Mouse (Mus musculus) NIH3T3 (cell line): ENCODE results near the gene Slf2.

ENCODE experiments used
- DNase-seq: peaks from one replicate; pipeline ENCODE4 v3.0.0-alpha.2; 2012; ENCODE audit warnings: low read depth

Gene Slf2

GRCm38 (mm10) chr19:44984420-44984819 is 53.5 kb downstream of the Slf2 start:
- DNase-seq, result no peak

DNA sequence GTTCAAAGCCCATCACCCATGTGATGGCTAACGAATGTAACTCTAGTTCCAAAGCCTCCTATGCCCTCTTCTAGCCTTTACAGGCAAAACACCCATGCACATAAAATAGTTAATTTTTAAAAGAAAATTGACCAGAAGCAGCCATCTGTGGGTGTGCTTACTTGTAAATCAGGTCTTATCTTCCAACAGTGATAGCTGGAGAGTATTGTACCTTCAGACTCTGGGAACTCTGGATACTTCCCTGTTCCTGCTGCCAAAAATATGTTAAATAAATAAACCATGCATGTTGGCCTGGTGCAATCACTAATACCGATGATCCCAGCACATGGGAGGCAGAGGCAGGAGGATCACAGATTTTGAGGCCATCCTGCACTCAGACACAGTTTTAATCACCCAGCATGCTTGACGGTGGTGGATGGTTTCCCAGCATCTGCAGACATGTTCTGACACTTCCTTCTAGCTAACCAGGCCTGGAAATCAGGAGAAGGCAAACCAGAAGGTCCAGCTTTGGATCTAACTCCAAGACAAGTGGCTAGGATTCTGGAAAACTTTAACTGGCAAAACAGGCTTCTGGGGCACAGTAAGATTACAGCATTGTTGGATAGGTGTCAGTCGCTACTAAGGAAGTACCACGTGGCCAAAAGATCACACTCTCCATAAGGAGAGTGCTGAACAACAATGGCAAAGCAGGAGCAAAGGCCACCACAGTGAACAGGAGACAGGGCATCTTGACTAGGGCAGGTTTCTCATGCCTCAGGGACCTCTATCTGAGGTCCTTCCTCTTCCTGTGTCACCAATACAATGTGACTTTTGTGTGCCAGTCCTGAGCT is 54.4 kb downstream of the Slf2 start:
- no peak for DNase-seq

- DNase-seq, result no peak
Measured at GRCm38 (mm10) chr19:44987004-44987403, 56.1 kb downstream of the Slf2 start.

DNA sequence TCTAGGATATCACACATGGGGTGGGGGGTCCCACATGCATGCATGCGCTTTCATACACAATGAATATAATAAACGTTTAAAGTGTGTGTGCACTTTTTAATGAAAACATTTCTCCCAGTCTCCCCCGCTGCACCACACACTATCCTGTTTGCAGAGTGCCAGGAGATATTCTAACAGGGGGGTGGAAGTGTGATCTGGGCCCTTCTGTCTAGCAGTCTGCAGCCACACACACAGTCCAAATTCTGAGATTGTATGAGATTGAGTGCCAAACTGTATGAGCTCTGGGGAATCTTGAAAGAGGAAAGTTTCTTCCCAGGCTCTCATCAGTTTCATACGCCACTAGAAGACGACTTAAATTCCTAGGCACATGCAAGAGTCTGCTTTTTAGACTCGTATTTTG is 56.9 kb downstream of the Slf2 start:
- DNase-seq, result no peak

- no peak for DNase-seq
Measured at GRCm38 (mm10) chr19:44988321-44988720, 57.4 kb downstream of the Slf2 start.

- peak; percentile 69 for DNase-seq
Measured at GRCm38 (mm10) chr19:44988831-44989566, 58.0 kb downstream of the Slf2 start, which contains the start of gene Sema4g. Gene Sema4g (plus strand): TSS chr19:44989101.

GRCm38 (mm10) chr19:44989567-44990495 is 58.9 kb downstream of the Slf2 start:
- DNase-seq, result no peak

GRCm38 (mm10) chr19:44991031-44991430 is 60.1 kb downstream of the Slf2 start:
- no peak for DNase-seq

- no peak for DNase-seq
Measured at GRCm38 (mm10) chr19:44992246-44992645, 61.3 kb downstream of the Slf2 start.

DNA sequence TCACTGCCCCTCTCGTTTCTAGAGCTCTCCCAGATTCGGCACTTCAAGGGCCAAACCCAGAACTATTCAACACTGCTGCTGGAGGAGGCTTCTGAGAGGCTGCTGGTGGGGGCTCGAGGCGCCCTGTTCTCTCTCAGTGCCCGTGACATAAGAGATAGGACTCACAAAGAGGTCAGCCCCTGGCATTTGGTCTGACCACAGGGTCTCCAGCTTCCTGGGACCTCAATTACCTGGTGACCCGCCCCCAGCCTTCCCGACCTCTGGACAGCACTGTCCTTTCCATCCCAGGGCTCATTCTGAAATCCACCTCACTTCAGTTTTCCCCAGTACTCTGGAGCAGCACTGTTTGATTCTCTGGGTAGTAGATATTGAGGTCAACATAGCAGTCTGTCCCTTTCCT is 61.8 kb downstream of the Slf2 start:
- no peak for DNase-seq

- DNase-seq, result peak; percentile 58
Measured at GRCm38 (mm10) chr19:44997786-44998185, 66.8 kb downstream of the Slf2 start.

DNA sequence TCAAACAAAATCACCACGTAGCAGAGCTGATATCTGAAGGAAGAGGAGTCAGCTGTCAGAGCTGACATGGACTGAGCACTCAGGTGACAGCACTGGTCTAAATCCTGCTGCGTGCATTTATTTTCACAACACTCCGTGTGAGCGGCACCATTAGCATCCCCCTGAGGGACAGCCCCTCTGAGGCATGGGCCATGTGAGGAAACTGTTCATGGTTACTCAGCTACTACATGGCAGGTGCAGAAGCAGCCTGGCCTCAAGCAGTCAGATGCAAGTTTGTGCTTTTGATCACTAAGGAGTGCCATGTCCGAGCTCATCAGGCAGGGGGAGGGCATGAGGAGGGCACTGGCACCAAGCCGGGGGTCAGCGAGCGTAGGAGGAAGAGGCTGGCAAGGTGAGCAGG is 68.7 kb downstream of the Slf2 start:
- no peak for DNase-seq

DNA sequence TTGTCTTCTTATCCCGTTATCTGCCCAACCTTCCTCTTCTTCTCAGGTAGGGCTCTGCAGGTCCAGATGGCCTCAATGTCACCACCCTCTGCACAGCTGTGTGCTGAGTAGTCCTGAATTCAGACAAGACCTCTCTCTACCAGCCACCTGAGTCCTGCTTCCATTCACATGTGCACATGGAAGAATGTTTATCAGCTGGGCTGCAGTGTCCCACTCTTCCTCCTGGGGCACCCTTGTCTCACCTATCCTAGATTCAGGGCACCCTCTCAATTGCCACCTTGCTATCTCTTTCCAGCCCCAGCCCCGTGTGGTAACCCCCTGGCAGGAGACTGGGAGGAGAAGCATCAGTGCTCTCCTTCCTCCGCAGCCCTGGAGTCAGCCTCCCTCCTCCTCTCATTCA is 71.3 kb downstream of the Slf2 start:
- DNase-seq, result peak; percentile 26

DNA sequence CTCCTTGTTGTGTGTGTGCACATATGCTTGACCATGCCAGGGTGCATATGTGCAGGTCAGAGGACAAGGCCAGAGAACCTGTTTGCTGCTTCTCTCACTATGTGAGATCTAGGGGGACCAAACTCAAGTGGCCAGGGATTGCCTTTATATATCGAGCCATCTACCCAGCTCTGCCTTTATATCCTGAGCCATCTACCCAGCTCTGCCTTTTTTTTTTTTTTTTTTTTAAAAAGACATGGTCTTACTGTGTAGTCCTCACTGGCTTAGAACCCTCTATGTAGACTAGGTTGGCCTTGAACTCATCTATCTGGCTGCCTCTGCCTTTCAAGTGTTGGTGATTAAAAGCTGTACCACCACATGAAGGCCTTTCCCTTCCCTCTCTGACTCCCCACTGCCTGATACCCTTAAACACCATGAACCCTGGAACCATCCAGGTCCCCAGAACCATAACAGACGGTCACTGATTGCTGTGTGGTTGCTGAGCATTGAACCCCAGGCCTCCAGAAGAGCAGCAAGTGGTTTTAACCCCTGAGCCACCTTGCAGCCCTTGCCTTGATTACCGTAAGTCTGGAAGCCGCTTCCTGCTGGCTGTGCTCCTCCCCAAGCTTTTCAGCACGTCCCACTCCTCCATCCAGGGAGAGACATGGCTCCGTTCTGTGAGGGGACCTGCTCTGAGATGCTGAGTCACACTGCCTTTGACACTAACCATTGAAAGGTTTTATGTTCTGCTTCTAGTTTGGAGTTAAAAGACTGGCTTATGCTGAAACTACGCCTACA is 73.0 kb downstream of the Slf2 start:
- no peak for DNase-seq

- DNase-seq, result peak; percentile 77
Measured at GRCm38 (mm10) chr19:45005444-45005843, 74.5 kb downstream of the Slf2 start, which contains the start of gene Twnk. Gene Twnk (plus strand): TSS chr19:45005663.

DNA sequence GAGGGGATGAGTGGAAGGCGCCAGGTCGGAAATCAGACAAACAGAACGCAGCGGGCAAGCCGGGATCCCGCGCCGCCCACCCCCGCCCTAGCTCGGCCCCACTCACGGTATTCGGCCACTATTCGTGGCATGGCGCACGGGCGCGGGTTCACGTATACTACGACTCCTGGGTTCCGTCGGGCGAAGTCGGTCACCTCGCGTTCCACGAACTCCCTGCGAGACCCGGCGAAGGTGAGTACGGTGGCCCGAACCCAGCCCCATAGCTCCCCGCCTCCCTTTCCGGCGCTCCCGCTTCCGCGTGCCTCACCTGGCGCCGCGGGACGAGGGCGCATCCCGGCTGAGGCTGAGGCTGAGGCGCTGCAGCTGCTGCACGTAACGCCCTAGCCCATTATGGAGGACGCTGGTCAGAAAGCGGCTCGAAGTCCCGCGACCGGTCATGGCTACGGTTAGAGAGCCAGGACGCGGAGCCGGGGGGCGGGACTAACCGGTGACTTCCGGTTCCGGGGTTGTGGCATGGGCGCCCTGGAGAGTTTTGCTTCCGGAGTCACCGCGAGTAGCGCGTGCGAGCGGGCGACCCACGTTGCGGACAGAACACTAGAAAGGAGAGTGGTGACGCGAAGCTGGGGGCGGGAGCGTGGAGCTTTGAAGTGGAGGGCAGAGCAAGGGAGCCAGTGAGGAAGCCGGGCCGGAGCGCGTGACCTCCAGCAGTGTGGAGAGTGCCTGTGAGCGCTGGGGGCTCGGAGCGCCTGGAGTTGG is 75.2 kb downstream of the Slf2 start, which contains the start of gene Mrpl43:
Gene Mrpl43 (minus strand): TSS at position 486 of the 756 bp plus-strand sequence.
- DNase-seq, result peak; percentile 96

DNA sequence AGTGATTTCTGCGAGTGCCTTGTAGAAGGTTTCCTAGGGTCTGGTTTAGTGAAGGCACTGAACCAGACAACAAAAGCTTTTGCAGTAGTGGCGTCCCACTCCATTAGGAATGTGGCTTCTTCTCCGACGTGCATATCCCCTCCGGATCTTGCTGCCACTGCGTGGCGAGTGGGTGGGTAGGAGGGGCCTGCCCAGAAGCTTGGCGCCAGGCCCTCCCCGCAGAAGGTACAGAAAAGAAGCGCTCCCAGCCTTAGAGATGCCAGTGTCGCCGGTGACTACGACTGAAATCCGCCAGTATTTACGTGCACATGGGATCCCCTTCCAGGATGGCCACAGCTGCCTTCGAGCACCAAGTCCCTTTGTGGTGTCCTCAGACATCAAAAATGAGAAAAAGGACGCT is 76.1 kb downstream of the Slf2 start:
- DNase-seq, result no peak

DNA sequence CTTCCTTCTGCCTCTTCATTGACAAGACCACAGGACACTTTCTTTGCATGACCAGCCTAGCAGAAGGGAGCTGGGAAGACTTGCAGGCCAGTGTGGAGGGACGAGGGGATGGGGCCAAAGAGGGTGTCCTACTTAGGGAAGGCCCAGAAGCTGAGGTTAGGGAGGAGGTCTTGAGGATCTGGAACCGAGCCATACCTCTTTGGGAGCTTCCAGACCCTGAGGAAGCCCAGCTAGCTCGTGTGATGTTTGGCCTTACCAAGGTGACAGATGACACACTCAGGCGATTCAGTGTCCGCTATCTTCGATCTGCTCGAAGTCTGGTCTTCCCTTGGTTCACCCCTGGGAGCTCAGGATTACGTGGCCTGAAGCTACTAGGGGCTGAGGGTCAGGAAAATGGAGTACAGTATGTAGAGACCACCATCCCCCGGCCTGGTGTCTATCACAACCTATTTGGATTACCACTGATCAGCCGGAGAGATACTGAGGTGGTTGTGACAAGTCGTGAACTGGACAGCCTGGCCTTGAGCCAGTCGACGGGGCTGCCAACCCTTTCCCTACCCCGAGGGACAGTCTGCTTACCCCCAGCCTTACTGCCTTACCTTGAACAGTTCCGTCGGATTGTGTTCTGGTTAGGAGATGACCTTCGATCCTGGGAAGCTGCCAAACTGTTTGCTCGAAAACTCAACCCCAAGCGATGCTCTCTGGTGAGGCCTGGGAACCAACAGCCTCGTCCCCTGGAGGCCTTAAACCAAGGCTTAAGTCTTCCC is 76.7 kb downstream of the Slf2 start:
- no peak for DNase-seq

- DNase-seq, result no peak
Measured at GRCm38 (mm10) chr19:45010646-45011045, 79.7 kb downstream of the Slf2 start.

DNA sequence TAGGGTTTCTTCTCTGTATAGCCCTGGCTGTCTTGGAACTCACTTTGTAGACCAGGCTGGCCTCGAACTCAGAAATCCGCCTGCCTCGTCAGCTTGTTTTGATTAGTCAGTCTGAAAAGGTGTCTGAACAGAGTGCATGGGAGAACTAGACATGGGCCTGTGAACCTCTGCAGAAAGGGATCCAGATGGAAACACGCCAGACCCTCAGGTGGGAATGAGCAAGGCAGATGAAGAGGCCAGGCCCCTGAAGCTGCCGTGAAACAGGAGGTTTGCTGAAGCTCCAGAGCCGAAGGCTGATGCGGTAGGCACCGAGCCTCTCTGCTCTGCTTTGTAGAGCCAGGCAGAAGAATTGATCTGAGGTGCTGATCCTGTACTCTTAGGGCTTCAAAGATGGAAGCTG is 81.3 kb downstream of the Slf2 start:
- DNase-seq, result no peak
